8 mouse cellular contexts compared by ENCODE assay signal in the genomic region with DNA sequence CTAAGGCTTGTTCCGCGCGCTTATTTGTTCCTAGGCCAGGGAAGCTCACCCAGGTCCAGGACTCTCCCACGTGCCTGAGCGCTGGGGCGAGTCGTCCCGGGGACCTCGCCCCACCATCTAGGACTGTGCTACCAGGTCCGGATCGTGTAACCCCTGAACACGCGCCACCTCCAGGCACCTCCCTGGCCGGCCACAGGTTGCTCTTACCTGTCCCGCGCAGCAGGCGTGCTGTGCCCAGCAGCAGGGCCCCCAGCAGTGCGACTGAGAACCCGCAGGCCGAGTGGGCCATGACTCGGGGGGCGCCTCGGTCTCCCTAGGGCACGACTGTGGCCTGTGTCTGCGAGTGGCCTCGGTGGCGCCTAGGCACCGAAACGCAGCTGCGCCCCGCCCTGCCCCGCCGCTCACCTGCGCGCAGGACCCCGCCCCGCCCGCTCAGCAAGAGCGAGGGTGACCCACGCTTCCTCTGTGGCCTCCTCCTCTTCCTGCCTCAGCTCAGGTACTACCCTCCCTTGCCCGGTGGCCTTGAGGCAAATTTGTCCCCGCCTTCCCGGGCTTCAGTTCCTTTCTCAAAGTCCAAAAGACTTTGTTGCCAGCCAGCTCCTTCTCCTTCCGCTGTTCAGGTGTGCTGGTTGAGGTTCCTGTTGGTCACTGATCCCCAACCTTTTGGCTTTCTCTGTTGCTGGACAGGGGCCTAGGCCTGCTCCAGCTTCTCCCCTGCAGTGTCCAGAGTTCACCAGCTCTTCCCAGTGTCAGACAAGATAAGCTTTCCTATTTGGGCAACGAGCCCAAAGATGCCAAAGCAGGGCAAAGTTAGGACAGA. TPM values are rescaled to one million over a fixed set of nuclear protein-coding genes. Genes with fewer than 3 reads are reported as not detected.
DNase-seq lines count a peak whose midpoint lies in the region; ATAC-seq and TF ChIP-seq lines count a peak whose summit lies in the region.

A gene (minus strand): TSS at position 418 of the 820 bp plus-strand sequence.

- H3K4me3 ChIP-seq in hindbrain, embryonic 15.5 days: peak within 1 kb of the TSS; percentile 29
- H3K4me3 ChIP-seq in liver, adult 2 months (ENCODE audit: insufficient read depth, low read depth, low read length): peak within 1 kb of the TSS; percentile 68
- H3K4me3 ChIP-seq in neural tube, embryonic 12.5 days: peak within 1 kb of the TSS; percentile 18

- peaks cover 19% of the 10 kb centered on the region for H3K27me3 ChIP-seq in hindbrain, embryonic 15.5 days
- no peaks in the 10 kb centered on the region for H3K27me3 ChIP-seq in liver, adult 2 months (ENCODE audit: control insufficient read depth, insufficient read depth, low read length)
- peaks cover 13% of the 10 kb centered on the region for H3K27me3 ChIP-seq in neural tube, embryonic 12.5 days (replicated peaks)

- no peak within 1 kb of the TSS for H3K27ac ChIP-seq in hindbrain, embryonic 15.5 days (replicated peaks)
- peak within 1 kb of the TSS; percentile 17; the same call in 1 of the 2 replicates for H3K27ac ChIP-seq in liver, adult 2 months (replicated peaks; ENCODE audit: insufficient read depth, low read depth, low read length)
- H3K27ac ChIP-seq in neural tube, embryonic 12.5 days: no peak within 1 kb of the TSS

- H3K4me1 ChIP-seq in hindbrain, embryonic 15.5 days (replicated peaks): peaks cover 8% of the 10 kb centered on the region; the same call in 1 of the 2 replicates
- H3K4me1 ChIP-seq in liver, adult 2 months (ENCODE audit: control insufficient read depth, insufficient read depth, low read length): peaks cover 5% of the 10 kb centered on the region; the same call in 1 of the 2 replicates
- peaks cover 7% of the 10 kb centered on the region for H3K4me1 ChIP-seq in neural tube, embryonic 12.5 days

- no peaks in the 10 kb centered on the region; the same call in 1 of the 2 replicates for H3K79me2 ChIP-seq in liver, adult 2 months (ENCODE audit: control insufficient read depth, insufficient read depth, low read length)

- H3K9me3 ChIP-seq in hindbrain, embryonic 15.5 days: no peaks in the 10 kb centered on the region
- no peaks in the 10 kb centered on the region for H3K9me3 ChIP-seq in neural tube, embryonic 12.5 days

- ATAC-seq in hindbrain, embryonic 15.5 days (ENCODE audit: low FRiP score, low read depth): no peak
- no peak for ATAC-seq in neural tube, embryonic 12.5 days (ENCODE audit: low FRiP score, low read depth)

- no peak within 1 kb of the TSS for H3K9ac ChIP-seq in hindbrain, embryonic 15.5 days
- H3K9ac ChIP-seq in liver, adult 2 months (ENCODE audit: low read depth, low read length): peak within 1 kb of the TSS; percentile 71
- H3K9ac ChIP-seq in neural tube, embryonic 12.5 days: no peak within 1 kb of the TSS

- no peaks in the 10 kb centered on the region for H3K36me3 ChIP-seq in hindbrain, embryonic 15.5 days
- no peaks in the 10 kb centered on the region for H3K36me3 ChIP-seq in liver, adult 2 months (ENCODE audit: control insufficient read depth, insufficient read depth, low read length)
- no peaks in the 10 kb centered on the region for H3K36me3 ChIP-seq in neural tube, embryonic 12.5 days

- 7% methylated on average over 45 of the region's 45 CpGs for WGBS in hindbrain, embryonic 15.5 days
- 8% methylated on average over 45 of the region's 45 CpGs for WGBS in liver, adult 2 months
- whole genome bisulfite sequencing in neural tube, embryonic 12.5 days: 4% methylated on average over 45 of the region's 45 CpGs

- TF ChIP-seq POLR2A in liver, adult 2 months (IDR thresholded peaks at IDR 0.05; ENCODE audit: extremely low read depth, insufficient read depth, low read length): no peak

- peak within 1 kb of the TSS; percentile 53 for H3K4me2 ChIP-seq in hindbrain, embryonic 15.5 days
- H3K4me2 ChIP-seq in neural tube, embryonic 12.5 days (replicated peaks): peak within 1 kb of the TSS; percentile 45

- TF ChIP-seq CTCF in liver, adult 2 months (IDR thresholded peaks at IDR 0.05; ENCODE audit: low read depth, low read length): no peak

- peak; percentile 16 for DNase-seq in thymus, postnatal 25 days
- DNase-seq in thymus, adult 18-20 months: no peak
- peak; percentile 97 for DNase-seq in liver, adult 2 months (ENCODE audit: extremely low read depth, low read depth, low spot score)
- no peak for DNase-seq in layer of hippocampus, postnatal 14 days (ENCODE audit: low spot score in 2 of 2)
- no peak for DNase-seq in cerebellum, adult 9-11 months
- DNase-seq in left cerebral cortex, adult 9 months (ENCODE audit: low spot score in 2 of 2): no peak

RNA-seq across cellular contexts. Expression of the gene that starts here (rescaled TPM):
- polyA plus RNA-seq in hindbrain, embryonic 15.5 days (2015; fragmentation: Nextera tagmentation; extraction: Ambion mirVana): 0.13 and 0.21 TPM in 2 replicates
- total RNA-seq in liver, adult 2 months (2014; rRNA removed): 2.6 and 3.1 TPM in 2 replicates
- 4.0 and 4.3 TPM in 2 replicates for polyA plus RNA-seq in liver, adult 2 months (2012; rRNA removed)
- 0.27 and 0.30 TPM in 2 replicates for polyA plus RNA-seq in neural tube, embryonic 12.5 days (2016; fragmentation: Nextera tagmentation; extraction: Ambion mirVana)
- not detected for total RNA-seq in layer of hippocampus, postnatal 14 days (2021)

Comparison
In these comparisons a context has a peak if more than half of its experiments do, and no peak if none do; other contexts are left out.
1. DNase-seq: peak in thymus, postnatal 25 days (single experiment) and liver, adult 2 months (single experiment); none in thymus, adult 18-20 months (0 of 2), layer of hippocampus, postnatal 14 days (0 of 2), cerebellum, adult 9-11 months (single experiment) and left cerebral cortex, adult 9 months (0 of 2).
2. H3K4me3 ChIP-seq: peak in every context shown above with its lines; median percentile 68 in liver, adult 2 months; 29 in hindbrain, embryonic 15.5 days; 18 in neural tube, embryonic 12.5 days.